Mouse (Mus musculus): ENCODE results near the gene Tctn3.

Tctn3 gene

GRCm38 (mm10) chr19:40556029-40556428 is 56.0 kb downstream of the Tctn3 start:
- no peak for DNase-seq (ENCODE audit: low spot score in 2 of 2)

GRCm38 (mm10) chr19:40555136-40555535 is 56.9 kb downstream of the Tctn3 start:
- DNase-seq (ENCODE audit: low spot score in 2 of 2) = no peak

- no peak for DNase-seq (ENCODE audit: low spot score in 2 of 2)
Measured at GRCm38 (mm10) chr19:40554343-40554742, 57.7 kb downstream of the Tctn3 start.

DNA sequence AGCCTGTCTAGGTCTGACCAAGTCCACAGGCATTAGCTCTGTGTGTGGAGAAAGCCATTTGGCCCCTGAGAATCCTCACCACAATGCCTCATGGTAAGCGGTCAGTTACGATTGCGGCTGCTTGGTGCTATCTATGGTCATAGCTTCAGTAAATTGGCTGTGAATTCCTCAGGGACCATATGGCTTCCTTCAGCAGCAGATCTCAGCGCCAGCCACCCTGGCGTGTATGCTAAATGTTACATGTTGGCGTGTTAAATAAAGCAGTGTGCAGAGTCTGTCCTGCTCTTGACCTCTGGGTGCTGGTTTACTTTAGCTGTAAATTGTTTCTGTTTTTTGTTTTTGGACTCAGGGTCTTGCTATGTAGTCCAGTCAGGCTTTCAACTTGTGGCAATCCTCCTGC is 58.2 kb downstream of the Tctn3 start:
- no peak for DNase-seq (ENCODE audit: low spot score in 2 of 2)

GRCm38 (mm10) chr19:40553014-40553789 is 58.8 kb downstream of the Tctn3 start:
- no peak for DNase-seq (ENCODE audit: low spot score in 2 of 2)

DNA sequence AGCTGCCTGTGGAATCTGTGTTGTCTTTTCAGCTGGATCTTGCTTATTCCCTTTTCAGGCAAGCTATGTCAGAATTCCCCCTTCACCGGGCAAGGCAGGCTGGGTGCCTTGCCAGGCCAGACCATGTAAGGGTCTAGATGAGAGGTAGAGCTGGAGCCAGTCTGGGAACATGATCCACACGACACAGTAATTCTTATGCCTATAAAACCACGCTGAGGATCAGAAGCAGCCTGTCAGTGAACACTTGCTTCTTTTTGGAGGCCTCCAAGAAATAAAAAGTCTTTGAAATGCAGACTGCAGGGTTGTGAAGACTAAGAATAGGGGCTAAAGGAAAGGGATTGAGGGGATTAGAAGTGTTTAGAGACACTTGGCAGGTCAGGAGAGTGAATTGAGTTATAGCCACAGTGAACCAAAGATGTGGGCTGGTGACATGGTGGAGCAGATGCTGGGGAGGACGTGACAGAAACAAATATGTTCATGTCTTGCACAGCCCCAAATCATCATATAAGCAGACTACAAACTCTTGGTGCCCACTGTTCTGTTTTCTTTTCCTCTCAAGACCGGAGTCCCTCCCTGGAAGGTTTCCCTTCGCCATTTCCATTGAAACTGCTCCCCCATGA is 62.4 kb downstream of the Tctn3 start:
- no peak for DNase-seq (ENCODE audit: low spot score in 2 of 2)

- no peak for DNase-seq (ENCODE audit: low spot score in 2 of 2)
Measured at GRCm38 (mm10) chr19:40548796-40549515, 63.1 kb downstream of the Tctn3 start.

GRCm38 (mm10) chr19:40548386-40548785 is 63.6 kb downstream of the Tctn3 start:
- no peak for DNase-seq (ENCODE audit: low spot score in 2 of 2)

Data from heart, adult 9 months (tissue).